Comparison of ENCODE assay signal across 8 mouse cellular contexts in genomic region chr4:95193028-95193427, GRCm38 (mm10).
A peak's percentile ranks its signal among the peaks of the same experiment; 100 is the strongest.
DNase-seq lines count a peak whose midpoint lies in the region; ATAC-seq lines count a peak whose summit lies in the region.

No protein-coding gene starts in this region.

- H3K27ac ChIP-seq in hindbrain, embryonic 11.5 days (ENCODE audit: low read depth, low read length): no peak overlapping the region

- peak; percentile 45 to 48 for DNase-seq in spleen, adult 18-20 months
- DNase-seq in spleen, adult 12 weeks (ENCODE audit: low spot score): no peak
- DNase-seq in heart, adult 9 months (ENCODE audit: low spot score in 2 of 2): peak; percentile 79 to 86
- peak; percentile 47 to 65 for DNase-seq in kidney, postnatal 36 days
- no peak for DNase-seq in hindbrain, embryonic 11.5 days (ENCODE audit: low spot score)
- DNase-seq in cerebellum, postnatal 10 days: no peak
- no peak for DNase-seq in thymus, postnatal 4 days

- H3K4me3 ChIP-seq in hindbrain, embryonic 11.5 days (ENCODE audit: low read depth, low read length): no peak overlapping the region

- H3K4me1 ChIP-seq in hindbrain, embryonic 11.5 days (replicated peaks; ENCODE audit: control insufficient read depth, insufficient read depth, low read length): no peaks in the 10 kb centered on the region

- H3K27me3 ChIP-seq in hindbrain, embryonic 11.5 days (ENCODE audit: control insufficient read depth, insufficient read depth, low read length): no peaks in the 10 kb centered on the region

- no peak overlapping the region for H3K4me2 ChIP-seq in hindbrain, embryonic 11.5 days (replicated peaks; ENCODE audit: low read depth, low read length)

- no peak overlapping the region for H3K9ac ChIP-seq in hindbrain, embryonic 11.5 days (ENCODE audit: low read depth, low read length)

- no peaks in the 10 kb centered on the region for H3K36me3 ChIP-seq in hindbrain, embryonic 11.5 days (ENCODE audit: control insufficient read depth, insufficient read depth, low read length)

- WGBS in hindbrain, embryonic 11.5 days: 79% methylated on average over 4 of the region's 4 CpGs

- ATAC-seq in megakaryocyte progenitor cell, adult 5-6 weeks (replicated peaks; ENCODE audit: poor library complexity): peak; percentile 83
- ATAC-seq in hindbrain, embryonic 11.5 days (ENCODE audit: low FRiP score): no peak

- H3K9me3 ChIP-seq in hindbrain, embryonic 11.5 days (ENCODE audit: control insufficient read depth, low read length): no peaks in the 10 kb centered on the region

Comparison
In these comparisons a context has a peak if more than half of its experiments do, and no peak if none do; other contexts are left out.
1. DNase-seq: peak in spleen, adult 18-20 months (2 of 2), heart, adult 9 months (2 of 2) and kidney, postnatal 36 days (2 of 2); none in spleen, adult 12 weeks (single experiment), hindbrain, embryonic 11.5 days (single experiment), cerebellum, postnatal 10 days (0 of 2) and thymus, postnatal 4 days (single experiment).